Mouse (Mus musculus) forebrain, embryonic 16.5 days (tissue): ENCODE results near the gene Ikzf1. TPM values are rescaled to one million over a fixed set of nuclear protein-coding genes. Genes with fewer than 3 reads are reported as not detected.

Source experiments
- ATAC-seq: fragments of 200-750 bp; cut with Nextera tagmentation; 2 replicates; pipeline ENCODE4 v1.8.0; 2017; ENCODE audit warnings: mild to moderate bottlenecking, moderate library complexity
- H3K27ac ChIP-seq: fragments of 300-500 bp; sonication (generic); 2 replicates; pipeline ENCODE4 v1.5.1; 2014; ENCODE audit warnings: low read length, control low read depth
- H3K27me3 ChIP-seq: fragments of 300-500 bp; sonication (generic); replicated peaks from 2 replicates; pipeline ENCODE4 v1.6.1; 2014; ENCODE audit warnings: low read length; ENCODE audit not compliant: control insufficient read depth, insufficient read depth
- H3K36me3 ChIP-seq: fragments of 300-500 bp; sonication (generic); 2 replicates; pipeline ENCODE4 v1.6.1; 2014; ENCODE audit not compliant: control insufficient read depth, insufficient read depth
- H3K4me1 ChIP-seq: fragments of 300-500 bp; sonication (generic); replicated peaks from 2 replicates; pipeline ENCODE4 v1.6.1; 2014; ENCODE audit warnings: low read length; ENCODE audit not compliant: control insufficient read depth, insufficient read depth
- H3K4me2 ChIP-seq: fragments of 300-500 bp; sonication (generic); 2 replicates; pipeline ENCODE4 v1.6.1; 2014; ENCODE audit warnings: mild to moderate bottlenecking, low read length, control low read depth
- H3K4me3 ChIP-seq: fragments of 300-500 bp; sonication (generic); replicated peaks from 2 replicates; pipeline ENCODE4 v1.5.1; 2014; ENCODE audit warnings: mild to moderate bottlenecking, low read length, control low read depth
- H3K9ac ChIP-seq: fragments of 300-500 bp; sonication (generic); replicated peaks from 2 replicates; pipeline ENCODE4 v1.6.1; 2014; ENCODE audit warnings: low read depth, low read length, control low read depth
- H3K9me3 ChIP-seq: fragments of 300-500 bp; sonication (generic); 2 replicates; pipeline ENCODE4 v1.6.1; 2016; ENCODE audit warnings: low read length; ENCODE audit not compliant: control insufficient read depth
- WGBS: fragments of 180-500 bp; shearing (Covaris S2); extraction: QIAGEN DNeasy Blood & Tissue Kit; methylation state at CpG from one replicate; pipeline ENCODE4 v1.1.7; 2014; 5-methylcytosine and 5-hydroxymethylcytosine counted together
- polyA plus RNA-seq: library from polyadenylated mRNA; unstranded; fragments of >200 nt; fragmentation: Nextera tagmentation; extraction: Ambion mirVana; gene quantifications from 2 replicates; pipeline ENCODE4 v1.2.1, GENCODE M21; 2015

The Ikzf1 gene
- polyA plus RNA-seq, 1 experiment from 2014 or later, result 2.6 TPM

- no peaks in the 10 kb centered on the region for H3K4me1 ChIP-seq
- H3K27ac ChIP-seq, result no peak overlapping the region
- no peaks in the 10 kb centered on the region for H3K36me3 ChIP-seq
- no peaks in the 10 kb centered on the region for H3K9me3 ChIP-seq
- no peak for ATAC-seq
- H3K4me3 ChIP-seq, result no peak overlapping the region
- no peak overlapping the region for H3K9ac ChIP-seq
- 80% methylated on average over 7 of the region's 7 CpGs for WGBS
- H3K4me2 ChIP-seq, result no peak overlapping the region
- H3K27me3 ChIP-seq, result no peaks in the 10 kb centered on the region
Observed at GRCm38 (mm10) chr11:11711748-11712147, 26.9 kb downstream of the Ikzf1 start.

GRCm38 (mm10) chr11:11714676-11715075 lies 29.9 kb downstream of the Ikzf1 start:
- WGBS, result 84% methylated on average over 2 of the region's 2 CpGs
- H3K4me2 ChIP-seq, result no peak overlapping the region
- no peak overlapping the region for H3K4me3 ChIP-seq
- no peaks in the 10 kb centered on the region for H3K4me1 ChIP-seq
- no peaks in the 10 kb centered on the region for H3K36me3 ChIP-seq
- H3K9ac ChIP-seq, result no peak overlapping the region
- no peak overlapping the region for H3K27ac ChIP-seq
- no peaks in the 10 kb centered on the region for H3K27me3 ChIP-seq
- no peak for ATAC-seq
- no peaks in the 10 kb centered on the region for H3K9me3 ChIP-seq

- Histone ChIP-seq H3K9ac (no peak overlapping the region), H3K4me3 (no peak overlapping the region), H3K9me3 (no peaks in the 10 kb centered on the region), H3K4me1 (no peaks in the 10 kb centered on the region), H3K27ac (no peak overlapping the region), H3K4me2 (no peak overlapping the region), H3K36me3 (no peaks in the 10 kb centered on the region), H3K27me3 (no peaks in the 10 kb centered on the region)
- WGBS, result 90% methylated on average over 7 of the region's 7 CpGs
- no peak for ATAC-seq
Observed at GRCm38 (mm10) chr11:11715963-11716691, 31.3 kb downstream of the Ikzf1 start.

- no peaks in the 10 kb centered on the region for H3K36me3 ChIP-seq
- H3K27ac ChIP-seq, result no peak overlapping the region
- no peak overlapping the region for H3K4me2 ChIP-seq
- no peaks in the 10 kb centered on the region for H3K9me3 ChIP-seq
- no peaks in the 10 kb centered on the region for H3K4me1 ChIP-seq
- WGBS, result 84% methylated on average over 2 of the region's 2 CpGs
- no peaks in the 10 kb centered on the region for H3K27me3 ChIP-seq
- H3K4me3 ChIP-seq, result no peak overlapping the region
- no peak for ATAC-seq
- H3K9ac ChIP-seq, result no peak overlapping the region
Observed at GRCm38 (mm10) chr11:11716692-11717037, 31.9 kb downstream of the Ikzf1 start.

DNA sequence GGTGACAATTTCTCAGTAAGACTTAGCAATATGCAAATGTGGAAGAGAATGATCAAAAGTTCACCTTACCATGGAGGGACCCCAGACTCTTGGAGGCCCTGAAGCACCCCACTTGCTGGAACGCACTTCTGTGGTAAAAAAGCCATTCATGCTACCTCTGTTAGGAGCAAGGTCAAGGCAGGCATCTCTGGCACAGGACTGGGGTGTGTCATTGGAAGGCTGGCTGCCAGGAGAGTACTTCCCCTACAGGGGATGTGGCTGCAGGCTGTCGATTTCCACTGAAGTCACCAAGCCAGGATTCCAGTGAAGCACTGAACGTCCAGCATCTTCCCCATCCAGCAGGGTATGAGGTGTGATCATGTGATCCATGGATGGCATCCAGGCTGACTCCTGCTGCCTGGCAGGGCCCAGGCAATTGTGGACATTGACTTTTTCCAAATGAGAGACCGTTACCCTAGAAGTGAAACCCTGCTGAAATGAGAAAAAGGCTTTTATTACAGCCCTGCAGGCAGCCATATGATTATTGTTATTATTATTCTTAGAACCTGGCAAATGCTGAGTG lies 32.9 kb downstream of the Ikzf1 start:
- no peak overlapping the region for H3K27ac ChIP-seq
- 70% methylated on average over 4 of the region's 4 CpGs for WGBS
- H3K9ac ChIP-seq, result no peak overlapping the region
- no peaks in the 10 kb centered on the region for H3K9me3 ChIP-seq
- no peak for ATAC-seq
- H3K4me1 ChIP-seq, result no peaks in the 10 kb centered on the region
- H3K36me3 ChIP-seq, result no peaks in the 10 kb centered on the region
- H3K27me3 ChIP-seq, result no peaks in the 10 kb centered on the region
- H3K4me3 ChIP-seq, result no peak overlapping the region
- no peak overlapping the region for H3K4me2 ChIP-seq

DNA sequence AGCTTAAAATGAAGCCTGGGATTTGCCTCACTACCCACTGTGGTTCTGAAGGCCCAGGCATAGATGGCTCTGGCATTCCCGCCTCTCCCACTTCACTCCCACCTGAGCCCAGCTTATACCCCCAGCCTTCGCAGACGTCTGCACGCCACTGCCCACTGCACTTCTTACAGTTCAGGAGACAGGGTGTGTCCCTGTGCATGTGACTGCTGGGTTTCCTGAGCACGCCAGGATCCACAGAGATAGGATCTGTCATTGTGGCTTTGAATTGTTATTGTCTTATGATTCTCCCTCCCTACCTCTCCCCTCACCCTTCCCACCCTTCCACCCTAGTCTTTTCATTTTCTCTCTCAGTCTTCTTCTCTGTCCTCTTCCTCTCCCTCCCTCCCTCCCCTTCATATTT lies 34.9 kb downstream of the Ikzf1 start:
- no peaks in the 10 kb centered on the region for H3K9me3 ChIP-seq
- H3K9ac ChIP-seq, result no peak overlapping the region
- 81% methylated on average over 5 of the region's 5 CpGs for whole genome bisulfite sequencing
- H3K4me1 ChIP-seq, result no peaks in the 10 kb centered on the region
- H3K4me3 ChIP-seq, result no peak overlapping the region
- H3K27me3 ChIP-seq, result no peaks in the 10 kb centered on the region
- H3K4me2 ChIP-seq, result no peak overlapping the region
- H3K27ac ChIP-seq, result no peak overlapping the region
- no peaks in the 10 kb centered on the region for H3K36me3 ChIP-seq
- ATAC-seq, result no peak

DNA sequence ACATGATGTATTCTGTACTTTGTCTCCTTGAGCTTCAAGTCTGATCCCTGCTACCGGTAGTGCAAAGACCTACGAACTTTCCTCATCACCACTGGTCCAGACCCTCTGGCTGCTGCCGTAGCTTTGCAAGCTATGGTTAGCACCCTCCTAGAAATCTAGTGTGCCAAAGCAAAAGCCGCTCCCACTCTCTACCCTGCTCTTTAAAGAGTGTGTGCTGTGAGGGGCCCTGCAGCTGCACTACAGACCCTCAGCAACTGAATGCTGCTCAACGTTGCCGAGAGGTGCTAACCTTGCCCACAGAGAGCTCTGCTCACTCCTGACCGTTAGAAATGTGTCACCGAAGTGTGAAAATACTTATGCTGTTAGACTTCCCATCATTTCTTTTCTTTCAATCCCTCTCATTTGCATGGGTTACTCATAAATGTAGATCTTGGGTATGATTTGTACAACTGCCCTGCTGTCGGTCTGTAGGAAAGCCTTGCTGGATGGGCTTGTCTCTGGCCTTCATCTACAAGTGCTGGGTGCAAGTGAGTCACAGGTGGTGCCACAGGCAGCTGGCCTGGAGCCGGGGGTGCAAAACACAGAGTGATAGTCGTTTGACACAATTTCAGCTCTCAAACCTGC lies 40.6 kb downstream of the Ikzf1 start:
- no peaks in the 10 kb centered on the region for H3K4me1 ChIP-seq
- no peak for ATAC-seq
- no peaks in the 10 kb centered on the region for H3K27me3 ChIP-seq
- 89% methylated on average over 11 of the region's 11 CpGs for WGBS
- H3K4me3 ChIP-seq, result no peak overlapping the region
- no peak overlapping the region for H3K27ac ChIP-seq
- H3K36me3 ChIP-seq, result no peaks in the 10 kb centered on the region
- H3K9ac ChIP-seq, result no peak overlapping the region
- H3K9me3 ChIP-seq, result no peaks in the 10 kb centered on the region
- H3K4me2 ChIP-seq, result no peak overlapping the region

DNA sequence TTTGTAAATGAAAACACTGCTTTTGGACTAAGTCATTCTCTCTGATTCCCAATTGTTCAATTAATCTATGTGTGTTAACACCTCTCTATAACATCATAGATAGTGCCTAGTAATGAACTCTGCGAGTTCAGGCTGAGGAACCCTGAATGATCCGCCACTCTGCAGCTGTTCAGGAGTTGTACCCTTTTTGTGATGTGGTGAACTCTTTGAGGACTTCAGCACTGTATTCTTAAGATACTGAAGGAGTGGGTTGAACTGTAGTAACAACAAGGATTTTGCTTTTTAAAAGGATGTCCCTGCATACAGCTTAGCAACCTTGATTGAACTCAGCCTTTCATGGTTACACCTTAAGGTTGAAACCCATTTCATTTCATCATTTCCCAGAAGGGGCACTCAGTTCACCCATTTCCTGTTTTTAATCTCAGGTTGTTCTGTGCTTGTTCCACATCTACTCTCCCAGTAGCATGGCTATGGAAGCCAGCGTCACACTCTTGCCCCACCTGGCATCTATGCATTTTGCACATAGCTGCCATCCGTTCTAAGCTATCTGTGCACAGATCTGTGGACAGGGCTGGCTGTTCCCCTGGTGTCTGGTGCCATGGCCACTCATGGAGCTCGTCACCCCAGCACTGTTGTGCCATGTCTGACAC lies 41.2 kb downstream of the Ikzf1 start:
- Histone ChIP-seq H3K36me3 (no peaks in the 10 kb centered on the region), H3K9me3 (no peaks in the 10 kb centered on the region), H3K4me3 (no peak overlapping the region), H3K9ac (no peak overlapping the region), H3K4me2 (no peak overlapping the region), H3K27me3 (no peaks in the 10 kb centered on the region), H3K4me1 (no peaks in the 10 kb centered on the region), H3K27ac (no peak overlapping the region)
- WGBS, result 84% methylated on average over 5 of the region's 5 CpGs
- no peak for ATAC-seq

DNA sequence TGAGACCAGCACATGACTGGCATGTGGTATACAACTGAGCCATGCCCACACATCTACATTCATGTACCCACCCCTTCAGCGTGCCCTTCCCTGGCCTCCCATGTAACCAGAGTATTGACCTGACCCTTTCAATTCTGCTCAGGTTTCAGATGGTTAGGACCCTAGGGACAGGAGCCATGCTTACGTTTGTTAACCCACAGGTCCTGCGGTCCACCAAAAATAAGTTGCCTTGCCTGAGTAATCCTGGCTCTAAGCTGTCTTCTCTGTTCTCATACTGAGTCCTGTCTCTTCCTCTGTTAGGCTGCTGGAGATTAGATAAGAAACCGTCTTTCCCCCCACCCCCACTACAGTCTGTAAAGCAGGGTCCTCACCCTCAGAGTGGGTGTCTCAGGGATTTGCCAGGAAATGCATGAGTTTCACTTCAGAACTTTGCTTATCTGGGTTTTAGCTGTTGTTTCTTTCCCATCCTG lies 42.0 kb downstream of the Ikzf1 start:
- H3K27me3 ChIP-seq, result no peaks in the 10 kb centered on the region
- no peak overlapping the region for H3K4me2 ChIP-seq
- H3K36me3 ChIP-seq, result no peaks in the 10 kb centered on the region
- WGBS, result 92% methylated on average over 4 of the region's 4 CpGs
- no peak overlapping the region for H3K27ac ChIP-seq
- no peaks in the 10 kb centered on the region for H3K4me1 ChIP-seq
- no peak overlapping the region for H3K4me3 ChIP-seq
- no peak for ATAC-seq
- H3K9ac ChIP-seq, result no peak overlapping the region
- H3K9me3 ChIP-seq, result no peaks in the 10 kb centered on the region
